ENCODE assay signal across 15 mouse cellular contexts in the genomic region with DNA sequence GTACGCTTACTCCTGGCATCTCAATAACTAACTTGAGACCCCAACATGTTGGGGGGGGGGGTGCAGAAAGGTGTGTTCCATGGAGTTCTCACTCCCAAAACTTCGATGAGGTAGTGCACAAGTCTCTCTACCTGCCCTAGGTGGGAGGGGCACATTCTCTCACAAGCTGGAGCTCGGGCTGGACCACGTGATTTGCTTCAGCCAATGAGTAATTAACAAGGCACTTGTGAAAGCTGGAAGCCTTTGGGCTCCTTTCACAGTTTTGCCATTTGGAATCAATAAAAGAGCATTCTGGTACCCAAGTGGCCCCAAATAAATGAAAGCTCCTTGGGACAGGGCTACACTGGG. TPM values are rescaled to one million over a fixed set of nuclear protein-coding genes. Genes with fewer than 3 reads are reported as not detected.
"Had no signal": no experiment of that assay in that cellular context is flagged by ENCODE, and none has a peak within 500 bp of the region (broad histone marks: within the 10 kb centered on the region; RNA-seq: fewer than 3 reads in every experiment).

No protein-coding gene starts in this region.

- H3K27ac ChIP-seq: limb, embryonic 13.5 days; liver, embryonic 14.5 days; midbrain, embryonic 15.5 days; neural tube, embryonic 13.5 days; stomach, embryonic 15.5 days had no signal

- H3K4me2 ChIP-seq: limb, embryonic 13.5 days; midbrain, embryonic 11.5 days; midbrain, embryonic 15.5 days; neural tube, embryonic 13.5 days; stomach, embryonic 15.5 days had no signal

- H3K27me3 ChIP-seq: stomach, embryonic 15.5 days had no signal

- H3K36me3 ChIP-seq: limb, embryonic 13.5 days; midbrain, embryonic 15.5 days; neural tube, embryonic 13.5 days; stomach, embryonic 15.5 days had no signal

- ATAC-seq: midbrain, embryonic 15.5 days had no signal

- H3K9ac ChIP-seq: limb, embryonic 13.5 days; liver, embryonic 14.5 days; midbrain, embryonic 15.5 days; neural tube, embryonic 13.5 days; stomach, embryonic 15.5 days had no signal

- H3K9me3 ChIP-seq: limb, embryonic 13.5 days; megakaryocyte, embryonic 14.5 days; midbrain, embryonic 15.5 days; neural tube, embryonic 13.5 days; stomach, embryonic 15.5 days had no signal

- H3K4me3 ChIP-seq: limb, embryonic 13.5 days; megakaryocyte, embryonic 14.5 days; midbrain, embryonic 15.5 days; neural tube, embryonic 13.5 days; stomach, embryonic 15.5 days had no signal

- DNase-seq: kidney, postnatal 25 days; layer of hippocampus, adult 9-11 months; layer of hippocampus, postnatal 36 days; lung, adult 18-20 months; lung, postnatal 4 days; retina, postnatal 1 day; thymus, postnatal 4 days had no signal

RNA-seq across cellular contexts. Expression of a gene that starts 3.4 kb away (rescaled TPM):
- total RNA-seq: monocyte, adult 5-6 weeks had no signal
